Mouse (Mus musculus): ENCODE results near the gene Tbrg1. TPM values are rescaled to one million over a fixed set of nuclear protein-coding genes. Genes with fewer than 3 reads are reported as not detected.

The Tbrg1 gene
- 154 and 162 TPM in 2 replicates for polyA plus RNA-seq (2015; fragmentation: Nextera tagmentation; extraction: Ambion mirVana)

- Histone ChIP-seq H3K27me3 (ENCODE audit: control insufficient read depth, insufficient read depth, low read length) (no peaks in the 10 kb centered on the region), H3K4me3 (replicated peaks; ENCODE audit: low read length) (peak within 1 kb of the TSS; percentile 74), H3K27ac (ENCODE audit: low read length) (peak within 1 kb of the TSS; percentile 94), H3K4me2 (ENCODE audit: low read depth, low read length) (peak within 1 kb of the TSS; percentile 70), H3K9me3 (replicated peaks; ENCODE audit: control insufficient read depth, low read length) (no peaks in the 10 kb centered on the region), H3K4me1 (ENCODE audit: control insufficient read depth, insufficient read depth, low read length) (peaks cover 7% of the 10 kb centered on the region), H3K36me3 (ENCODE audit: control insufficient read depth, insufficient read depth, low read length) (peaks cover 20% of the 10 kb centered on the region), H3K9ac (ENCODE audit: low read length) (peak within 1 kb of the TSS; percentile 81)
- WGBS = under 1% methylated on average over 36 of the region's 36 CpGs
- peak; percentile 96 for ATAC-seq (ENCODE audit: insufficient read depth, low FRiP score)
Observed at GRCm38 (mm10) chr9:37656931-37657481, at the start of gene Tbrg1. Gene Tbrg1 (minus strand): TSS chr9:37657312.

- H3K27me3 ChIP-seq (ENCODE audit: control insufficient read depth, insufficient read depth, low read length) = no peaks in the 10 kb centered on the region
- no peak overlapping the region for H3K4me3 ChIP-seq (replicated peaks; ENCODE audit: low read length)
- no peaks in the 10 kb centered on the region for H3K36me3 ChIP-seq (ENCODE audit: control insufficient read depth, insufficient read depth, low read length)
- WGBS = 60% methylated on average over 5 of the region's 5 CpGs
- no peak for ATAC-seq (ENCODE audit: insufficient read depth, low FRiP score)
- H3K9ac ChIP-seq (ENCODE audit: low read length) = no peak overlapping the region
- H3K4me2 ChIP-seq (ENCODE audit: low read depth, low read length) = no peak overlapping the region
- no peaks in the 10 kb centered on the region for H3K9me3 ChIP-seq (replicated peaks; ENCODE audit: control insufficient read depth, low read length)
- H3K4me1 ChIP-seq (ENCODE audit: control insufficient read depth, insufficient read depth, low read length) = no peaks in the 10 kb centered on the region
- no peak overlapping the region for H3K27ac ChIP-seq (ENCODE audit: low read length)
Observed at GRCm38 (mm10) chr9:37689970-37690686, 33.0 kb upstream of the Tbrg1 start.

- Histone ChIP-seq H3K27ac (ENCODE audit: low read length) (no peak overlapping the region), H3K36me3 (ENCODE audit: control insufficient read depth, insufficient read depth, low read length) (no peaks in the 10 kb centered on the region), H3K4me1 (ENCODE audit: control insufficient read depth, insufficient read depth, low read length) (no peaks in the 10 kb centered on the region), H3K9me3 (replicated peaks; ENCODE audit: control insufficient read depth, low read length) (no peaks in the 10 kb centered on the region), H3K4me3 (replicated peaks; ENCODE audit: low read length) (no peak overlapping the region), H3K9ac (ENCODE audit: low read length) (no peak overlapping the region), H3K4me2 (ENCODE audit: low read depth, low read length) (no peak overlapping the region), H3K27me3 (ENCODE audit: control insufficient read depth, insufficient read depth, low read length) (no peaks in the 10 kb centered on the region)
- 41% methylated on average over 3 of the region's 3 CpGs for WGBS
- no peak for ATAC-seq (ENCODE audit: insufficient read depth, low FRiP score)
Observed at GRCm38 (mm10) chr9:37687941-37688303, 30.8 kb upstream of the Tbrg1 start.

DNA sequence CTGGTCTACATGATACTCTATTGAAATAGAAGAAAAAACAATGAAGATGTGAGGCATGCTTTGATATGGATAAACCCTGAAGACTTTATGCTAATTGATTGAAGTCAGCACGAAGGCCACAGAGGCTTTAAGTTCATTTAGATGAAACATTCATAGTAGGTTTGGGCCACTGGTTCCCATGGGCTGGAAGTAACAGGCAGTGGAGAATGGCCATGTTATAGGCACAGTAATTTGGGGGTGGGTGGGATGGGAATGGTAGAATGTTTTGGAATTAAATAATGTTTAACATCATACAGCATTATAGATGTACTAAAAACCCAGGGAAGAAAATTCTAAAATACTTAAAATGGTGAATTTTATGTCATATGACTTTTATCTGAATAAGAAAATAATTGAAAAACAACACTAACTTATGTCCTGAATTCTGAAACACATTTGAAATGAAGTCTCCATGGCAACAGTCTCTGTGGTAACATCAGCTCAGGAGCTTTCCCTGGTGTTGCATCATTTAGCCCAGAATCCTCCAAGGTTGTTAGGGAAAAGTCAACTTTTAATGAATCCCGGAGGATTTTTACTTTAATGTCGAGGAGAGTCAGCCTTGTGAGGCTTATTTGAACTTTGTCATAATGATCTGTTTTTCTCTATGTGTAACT is 30.3 kb upstream of the Tbrg1 start:
- no peak for ATAC-seq (ENCODE audit: insufficient read depth, low FRiP score)
- Histone ChIP-seq H3K27ac (ENCODE audit: low read length) (no peak overlapping the region), H3K4me3 (replicated peaks; ENCODE audit: low read length) (no peak overlapping the region), H3K4me1 (ENCODE audit: control insufficient read depth, insufficient read depth, low read length) (no peaks in the 10 kb centered on the region), H3K4me2 (ENCODE audit: low read depth, low read length) (no peak overlapping the region), H3K9me3 (replicated peaks; ENCODE audit: control insufficient read depth, low read length) (no peaks in the 10 kb centered on the region), H3K36me3 (ENCODE audit: control insufficient read depth, insufficient read depth, low read length) (no peaks in the 10 kb centered on the region), H3K9ac (ENCODE audit: low read length) (no peak overlapping the region), H3K27me3 (ENCODE audit: control insufficient read depth, insufficient read depth, low read length) (no peaks in the 10 kb centered on the region)
- WGBS = 76% methylated on average over 3 of the region's 3 CpGs

DNA sequence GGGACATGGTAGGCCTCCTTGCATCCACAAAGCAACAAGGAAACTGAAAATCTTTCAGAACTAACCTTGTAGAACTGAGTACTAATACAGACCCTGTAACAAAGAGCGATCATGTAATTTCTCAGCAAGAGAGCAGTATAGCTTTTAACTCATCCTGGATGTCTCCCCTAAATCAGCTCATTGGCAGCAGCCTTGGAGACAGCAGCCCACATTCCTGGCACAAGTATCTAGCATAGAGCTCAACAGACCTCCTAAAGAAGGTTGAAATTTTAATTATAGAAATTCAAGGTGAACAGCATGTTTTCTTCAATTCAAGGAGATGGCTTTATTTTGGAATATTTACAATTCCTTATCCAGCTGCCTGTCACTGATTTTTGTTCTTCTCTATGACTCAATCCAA is 24.0 kb upstream of the Tbrg1 start:
- H3K4me2 ChIP-seq (ENCODE audit: low read depth, low read length) = no peak overlapping the region
- WGBS = 88% methylated on average over 1 of the region's 1 CpGs
- no peak overlapping the region for H3K27ac ChIP-seq (ENCODE audit: low read length)
- no peaks in the 10 kb centered on the region for H3K36me3 ChIP-seq (ENCODE audit: control insufficient read depth, insufficient read depth, low read length)
- no peak overlapping the region for H3K4me3 ChIP-seq (replicated peaks; ENCODE audit: low read length)
- no peaks in the 10 kb centered on the region for H3K27me3 ChIP-seq (ENCODE audit: control insufficient read depth, insufficient read depth, low read length)
- H3K4me1 ChIP-seq (ENCODE audit: control insufficient read depth, insufficient read depth, low read length) = no peaks in the 10 kb centered on the region
- H3K9me3 ChIP-seq (replicated peaks; ENCODE audit: control insufficient read depth, low read length) = no peaks in the 10 kb centered on the region
- H3K9ac ChIP-seq (ENCODE audit: low read length) = no peak overlapping the region
- no peak for ATAC-seq (ENCODE audit: insufficient read depth, low FRiP score)

- ATAC-seq (ENCODE audit: insufficient read depth, low FRiP score) = no peak
- no peaks in the 10 kb centered on the region for H3K36me3 ChIP-seq (ENCODE audit: control insufficient read depth, insufficient read depth, low read length)
- 65% methylated on average over 4 of the region's 4 CpGs for WGBS
Observed at GRCm38 (mm10) chr9:37675287-37675686, 18.2 kb upstream of the Tbrg1 start.

GRCm38 (mm10) chr9:37670261-37670660 is 13.1 kb upstream of the Tbrg1 start:
- Histone ChIP-seq H3K27me3 (ENCODE audit: control insufficient read depth, insufficient read depth, low read length) (no peaks in the 10 kb centered on the region; the same call in 1 of the 2 replicates), H3K9ac (ENCODE audit: low read length) (no peak overlapping the region), H3K27ac (ENCODE audit: low read length) (no peak overlapping the region), H3K4me3 (replicated peaks; ENCODE audit: low read length) (no peak overlapping the region), H3K4me1 (ENCODE audit: control insufficient read depth, insufficient read depth, low read length) (no peaks in the 10 kb centered on the region), H3K36me3 (ENCODE audit: control insufficient read depth, insufficient read depth, low read length) (no peaks in the 10 kb centered on the region), H3K4me2 (ENCODE audit: low read depth, low read length) (no peak overlapping the region), H3K9me3 (replicated peaks; ENCODE audit: control insufficient read depth, low read length) (no peaks in the 10 kb centered on the region)
- WGBS = 89% methylated on average over 3 of the region's 3 CpGs
- no peak for ATAC-seq (ENCODE audit: insufficient read depth, low FRiP score)

More at GRCm38 (mm10) chr9:37675287-37675686, 18.2 kb upstream of the Tbrg1 start:
- Histone ChIP-seq H3K4me1 (ENCODE audit: control insufficient read depth, insufficient read depth, low read length) (no peaks in the 10 kb centered on the region), H3K27ac (ENCODE audit: low read length) (no peak overlapping the region), H3K9ac (ENCODE audit: low read length) (no peak overlapping the region), H3K4me2 (ENCODE audit: low read depth, low read length) (no peak overlapping the region), H3K27me3 (ENCODE audit: control insufficient read depth, insufficient read depth, low read length) (no peaks in the 10 kb centered on the region), H3K9me3 (replicated peaks; ENCODE audit: control insufficient read depth, low read length) (no peaks in the 10 kb centered on the region), H3K4me3 (replicated peaks; ENCODE audit: low read length) (no peak overlapping the region)

GRCm38 (mm10) chr9:37669678-37670077 is 12.6 kb upstream of the Tbrg1 start:
- Histone ChIP-seq H3K4me2 (ENCODE audit: low read depth, low read length) (no peak overlapping the region), H3K36me3 (ENCODE audit: control insufficient read depth, insufficient read depth, low read length) (no peaks in the 10 kb centered on the region), H3K9me3 (replicated peaks; ENCODE audit: control insufficient read depth, low read length) (no peaks in the 10 kb centered on the region), H3K9ac (ENCODE audit: low read length) (no peak overlapping the region), H3K27ac (ENCODE audit: low read length) (no peak overlapping the region), H3K27me3 (ENCODE audit: control insufficient read depth, insufficient read depth, low read length) (no peaks in the 10 kb centered on the region; the same call in 1 of the 2 replicates), H3K4me1 (ENCODE audit: control insufficient read depth, insufficient read depth, low read length) (no peaks in the 10 kb centered on the region), H3K4me3 (replicated peaks; ENCODE audit: low read length) (no peak overlapping the region)
- WGBS = 58% methylated on average over 4 of the region's 4 CpGs
- ATAC-seq (ENCODE audit: insufficient read depth, low FRiP score) = no peak

GRCm38 (mm10) chr9:37669115-37669514 is 12.0 kb upstream of the Tbrg1 start, which contains the start of gene Panx3:
Gene Panx3 (minus strand): TSS chr9:37669235.
- Histone ChIP-seq H3K27me3 (ENCODE audit: control insufficient read depth, insufficient read depth, low read length) (no peaks in the 10 kb centered on the region; the same call in 1 of the 2 replicates), H3K27ac (ENCODE audit: low read length) (no peak within 1 kb of the TSS), H3K4me3 (replicated peaks; ENCODE audit: low read length) (no peak within 1 kb of the TSS), H3K4me1 (ENCODE audit: control insufficient read depth, insufficient read depth, low read length) (no peaks in the 10 kb centered on the region), H3K36me3 (ENCODE audit: control insufficient read depth, insufficient read depth, low read length) (no peaks in the 10 kb centered on the region), H3K9ac (ENCODE audit: low read length) (no peak within 1 kb of the TSS), H3K4me2 (ENCODE audit: low read depth, low read length) (no peak within 1 kb of the TSS), H3K9me3 (replicated peaks; ENCODE audit: control insufficient read depth, low read length) (no peaks in the 10 kb centered on the region)
- no peak for ATAC-seq (ENCODE audit: insufficient read depth, low FRiP score)
- WGBS = 60% methylated on average over 6 of the region's 6 CpGs
